Mouse (Mus musculus): Measurements from ENCODE around the gene Cox19.

DNA sequence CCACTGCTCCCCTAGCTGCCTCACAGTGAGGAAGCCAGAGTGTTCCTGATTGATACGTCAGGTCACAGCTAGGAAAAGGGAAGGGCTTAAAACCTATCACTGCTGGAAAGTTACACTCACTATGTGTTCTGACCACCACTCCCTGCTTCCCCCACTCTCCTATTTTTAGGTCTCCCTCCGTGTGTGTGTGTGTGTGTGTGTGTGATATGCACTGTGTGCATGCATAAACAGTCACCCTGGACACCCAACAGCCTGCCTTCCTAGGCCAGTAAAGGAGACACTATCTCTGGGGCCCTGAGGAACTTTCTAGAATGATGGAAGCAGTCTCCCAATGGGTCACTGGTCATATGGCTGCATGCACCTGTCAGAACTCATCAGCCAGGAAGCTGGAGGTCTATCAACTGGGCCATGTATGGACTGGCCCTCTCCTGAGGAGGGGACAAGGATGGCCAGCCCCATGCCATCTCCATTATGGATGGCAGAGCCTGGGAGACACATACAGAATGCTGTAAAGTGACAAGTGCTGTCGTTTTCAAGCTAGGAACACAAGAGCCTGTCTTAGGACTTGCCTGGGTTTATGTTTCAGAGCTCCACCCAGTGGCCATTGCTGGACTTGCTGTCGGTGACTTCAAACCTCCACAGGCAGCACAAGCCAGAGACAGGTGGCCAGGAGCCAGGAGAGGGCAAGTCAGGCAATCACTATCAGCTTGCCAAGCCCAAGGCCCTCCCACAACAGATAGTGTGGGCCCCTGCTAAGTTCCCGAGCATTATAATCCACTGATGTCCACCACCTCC lies 46.9 kb upstream of the Cox19 start:
- TF ChIP-seq CTCF (IDR thresholded peaks at IDR 0.05; ENCODE audit: borderline replicate concordance, insufficient read depth, low read length) (peak; percentile 49), POLR2A (IDR thresholded peaks at IDR 0.05; ENCODE audit: low read depth, low read length) (no peak)
